Mouse (Mus musculus): ENCODE results near the gene Twf2.

The Twf2 gene

DNA sequence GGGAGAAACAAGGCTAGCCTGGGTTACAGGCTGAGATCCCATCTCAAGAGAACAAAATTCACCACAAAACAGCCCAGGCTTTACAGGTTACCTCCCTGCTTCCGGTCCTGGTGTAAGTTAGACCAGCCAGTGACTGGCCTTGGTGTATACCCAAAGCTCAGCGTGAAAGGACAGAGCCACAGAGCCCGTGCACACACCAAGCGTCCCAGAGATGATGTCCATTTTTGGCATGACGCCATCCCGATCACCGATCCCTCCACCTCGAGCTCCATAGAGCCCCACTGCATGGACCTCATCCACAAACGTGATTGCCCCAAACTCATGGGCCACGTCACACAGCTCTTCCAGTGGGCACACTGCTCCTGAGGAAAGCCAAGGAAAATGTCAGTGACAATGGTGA lies 35.0 kb downstream of the Twf2 start:
- DNase-seq, result no peak

DNA sequence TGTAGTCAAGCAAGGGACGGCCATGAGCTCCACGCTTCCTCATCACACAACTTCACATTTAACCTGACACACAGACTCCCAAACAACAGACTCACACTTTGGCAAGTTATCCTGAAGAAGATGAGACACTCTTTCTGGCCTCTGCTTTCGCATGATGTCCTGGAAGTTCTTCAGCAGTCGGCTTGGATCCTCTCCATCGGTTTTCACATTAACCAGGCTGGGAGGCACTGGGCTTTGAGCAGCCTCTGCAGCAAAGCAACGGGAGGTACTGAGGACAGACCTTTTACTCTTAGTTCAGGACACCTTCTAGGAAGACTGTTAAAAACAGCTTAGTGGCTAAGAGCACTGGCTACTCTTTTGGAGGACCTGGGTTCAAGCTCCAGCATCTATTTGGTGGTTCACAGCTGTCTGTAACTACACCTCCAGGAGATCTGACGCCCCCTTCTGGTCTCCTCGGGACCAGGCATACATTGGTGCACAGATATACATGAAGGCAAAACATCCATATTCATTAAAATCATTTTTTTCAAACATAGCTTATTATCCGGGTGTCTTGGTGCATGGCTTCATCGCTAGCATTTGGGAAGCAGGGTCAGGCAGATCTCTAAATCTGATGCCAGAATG lies 38.7 kb downstream of the Twf2 start:
- DNase-seq, result no peak

DNA sequence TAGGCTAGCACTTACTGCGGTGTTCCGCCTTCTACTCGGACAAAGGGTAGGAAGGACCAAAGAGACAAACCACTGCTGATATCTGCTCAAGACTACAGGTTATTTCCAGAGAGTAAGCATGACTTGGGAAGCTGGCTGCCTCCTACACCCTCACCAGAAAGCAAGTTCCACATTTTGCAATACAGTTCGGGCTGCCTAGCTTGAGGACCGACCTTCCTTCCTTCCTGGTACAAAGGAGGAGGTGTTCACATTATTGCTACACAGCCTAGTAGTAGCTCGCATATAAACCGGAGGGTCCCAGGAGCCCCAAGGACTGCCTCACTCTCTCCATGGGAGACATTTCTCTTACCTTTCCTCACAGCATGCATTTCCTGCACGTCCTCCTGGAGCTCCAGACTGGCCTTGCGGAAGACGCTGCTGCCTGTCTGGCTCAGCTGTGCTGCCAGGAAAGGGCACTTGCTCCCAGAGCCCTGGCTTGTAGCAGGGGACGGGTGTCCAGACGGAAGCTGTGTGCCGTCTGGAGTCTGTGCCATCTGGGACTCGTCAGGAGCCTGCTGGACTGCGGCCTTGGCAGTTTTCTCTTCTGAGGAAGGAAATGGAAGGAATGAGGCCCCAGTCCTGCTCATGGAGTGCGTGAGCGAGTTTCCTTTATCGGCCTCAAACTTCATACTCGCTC lies 40.0 kb downstream of the Twf2 start:
- DNase-seq, result no peak

DNA sequence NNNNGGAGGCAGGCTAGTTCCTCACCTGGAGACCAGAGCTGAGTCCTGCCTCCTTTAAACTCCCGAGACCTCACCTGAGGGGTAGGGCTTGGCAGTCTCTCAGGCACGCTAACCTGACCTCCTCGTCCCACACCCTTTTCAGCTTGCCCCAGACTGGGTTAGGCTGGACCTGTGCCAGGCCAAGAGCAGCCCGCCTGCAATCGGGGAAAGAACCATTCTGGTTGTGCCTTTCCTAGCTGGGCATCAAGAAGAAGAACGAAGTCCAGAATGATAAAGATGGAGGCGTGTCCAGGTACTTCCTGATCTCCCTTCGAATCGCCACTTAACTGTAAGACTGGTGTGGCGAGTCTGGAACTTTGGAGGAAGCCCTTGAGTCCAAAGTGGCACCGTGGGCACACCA lies 46.6 kb downstream of the Twf2 start:
- DNase-seq, result no peak

DNA sequence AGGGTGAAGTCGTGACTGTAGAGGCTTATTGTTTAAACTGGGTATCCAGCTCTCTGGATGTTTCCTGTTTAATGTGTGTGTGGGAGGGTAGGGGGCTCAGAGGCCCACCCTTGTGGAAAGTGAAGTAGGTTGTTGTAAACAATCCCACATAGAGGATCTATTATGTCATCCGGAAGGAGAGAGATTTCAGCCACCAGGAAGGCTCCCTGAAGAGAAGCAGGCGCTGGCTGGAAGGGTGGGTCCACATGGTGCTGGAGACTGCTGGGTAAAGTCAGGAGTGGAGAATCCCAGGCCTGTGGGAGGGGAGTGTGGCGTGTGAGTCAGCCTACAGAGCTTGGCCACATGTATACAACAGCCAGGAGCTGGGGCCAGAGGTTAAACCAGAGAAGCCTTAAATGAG lies 47.3 kb downstream of the Twf2 start:
- DNase-seq, result no peak

DNA sequence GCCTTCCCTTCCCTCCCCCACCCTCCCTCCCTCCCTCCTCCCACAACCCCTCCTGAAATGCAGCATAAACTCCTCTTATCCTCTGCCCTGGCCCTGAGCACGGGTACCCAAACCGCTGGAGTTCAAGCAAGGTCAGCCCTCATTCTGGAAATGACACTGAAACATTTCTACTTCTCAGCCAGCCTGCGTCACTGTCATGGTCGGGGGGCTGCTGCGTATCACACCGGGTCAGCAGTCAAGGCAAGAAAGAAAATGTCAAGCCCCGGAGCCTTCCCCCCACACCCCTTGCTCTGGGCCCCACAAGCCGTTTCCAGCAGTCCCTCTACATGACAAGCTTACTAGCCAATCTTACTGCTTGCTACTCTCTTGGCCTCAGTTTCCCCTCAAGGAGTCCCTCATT lies 48.2 kb downstream of the Twf2 start:
- DNase-seq, result no peak

DNA sequence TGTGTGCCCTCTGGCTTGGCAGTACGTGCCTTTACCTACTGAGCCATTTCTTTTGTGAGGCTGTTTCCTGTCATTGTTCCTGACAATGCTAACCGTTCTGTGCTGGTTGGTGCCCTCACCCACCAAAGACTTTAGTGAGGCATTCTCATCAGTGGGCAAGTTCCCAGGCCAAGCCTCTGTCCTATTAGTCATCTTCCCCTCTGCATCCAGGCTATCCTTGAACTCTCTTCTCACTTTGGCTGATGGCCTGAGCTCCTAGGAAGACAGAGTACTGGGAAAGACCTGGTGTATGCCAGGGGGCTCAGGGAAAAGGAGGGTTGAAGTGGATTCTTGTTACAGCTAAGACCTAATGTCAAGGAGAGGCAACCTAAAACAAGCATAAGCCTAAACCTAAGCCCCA lies 51.1 kb downstream of the Twf2 start:
- DNase-seq, result no peak

DNA sequence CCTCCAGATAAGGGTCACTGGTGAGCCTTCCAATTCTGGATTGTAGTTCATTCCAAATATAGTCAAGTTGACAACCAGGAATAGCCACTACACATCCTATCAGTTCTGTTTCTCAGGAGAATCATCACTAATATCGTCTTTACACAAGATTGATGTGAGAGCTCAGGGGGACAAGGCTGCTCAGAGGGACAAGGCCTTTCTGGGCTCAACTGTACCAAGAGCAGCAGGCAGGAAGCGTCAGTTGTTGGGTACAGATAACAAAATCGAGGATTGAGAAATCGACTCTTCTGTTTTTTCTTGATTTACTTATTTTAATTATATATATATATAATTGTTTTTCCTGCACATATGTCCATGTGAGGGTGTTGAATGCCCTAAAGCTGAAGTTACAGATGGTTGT lies 55.5 kb downstream of the Twf2 start:
- DNase-seq, result no peak

DNA sequence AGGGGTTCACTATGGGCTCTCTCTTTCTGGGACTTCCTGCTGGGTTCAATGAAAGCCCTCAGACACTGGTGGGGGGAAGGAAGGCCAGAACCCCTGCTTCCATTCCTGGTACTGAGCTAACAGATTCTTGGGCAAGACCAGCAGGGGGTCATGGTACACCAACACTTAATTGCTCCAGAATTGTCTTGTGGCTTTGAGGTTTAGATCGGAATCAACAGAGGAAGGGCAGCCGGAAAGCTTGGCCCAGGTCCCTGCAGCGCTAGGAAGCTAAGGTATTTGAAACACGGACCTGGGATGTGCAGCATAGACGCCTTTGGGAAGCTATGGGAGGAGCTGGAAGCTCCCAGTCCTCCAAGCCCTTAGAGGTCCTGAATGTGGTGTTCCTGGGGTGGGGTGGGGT lies 56.1 kb downstream of the Twf2 start:
- DNase-seq, result no peak

DNA sequence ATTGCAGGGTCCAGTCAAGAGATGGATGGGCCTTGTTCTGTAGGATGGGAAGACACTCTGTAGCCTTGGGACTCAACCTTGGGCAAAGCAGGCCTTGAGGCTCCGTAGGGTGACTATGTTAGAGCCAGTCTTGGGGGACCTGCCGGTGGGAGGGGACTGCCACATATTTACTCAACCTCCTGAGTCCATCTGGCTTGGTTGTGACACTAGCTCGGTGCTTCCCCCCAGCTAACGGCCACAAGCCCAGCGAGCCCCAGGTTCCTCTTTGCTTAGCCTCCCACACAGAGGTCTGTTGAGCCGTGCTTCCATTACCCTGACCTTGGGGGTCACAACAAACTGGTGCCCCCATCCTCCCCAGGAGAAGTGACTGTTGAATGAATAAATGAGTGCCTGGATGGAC lies 58.1 kb downstream of the Twf2 start:
- DNase-seq, result no peak

DNA sequence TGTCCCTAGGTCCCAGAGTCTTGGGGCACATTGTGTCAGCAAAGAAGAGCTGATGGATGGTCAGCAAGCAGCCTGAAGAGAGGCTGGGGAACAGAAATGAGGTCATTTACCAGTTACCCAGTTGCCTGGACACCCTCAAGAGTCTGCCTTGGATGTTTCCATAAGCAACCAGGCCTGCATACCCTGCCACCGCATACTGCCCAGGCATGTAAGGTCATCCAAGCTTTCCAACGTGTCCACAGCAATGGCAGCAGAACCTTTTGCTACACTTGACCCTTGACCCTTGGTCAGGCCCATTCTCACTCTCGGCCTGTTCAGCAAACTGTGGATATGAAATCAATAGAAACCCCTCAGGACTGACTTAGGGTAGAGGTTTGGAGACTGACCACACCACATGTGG lies 58.6 kb downstream of the Twf2 start:
- no peak for DNase-seq

DNA sequence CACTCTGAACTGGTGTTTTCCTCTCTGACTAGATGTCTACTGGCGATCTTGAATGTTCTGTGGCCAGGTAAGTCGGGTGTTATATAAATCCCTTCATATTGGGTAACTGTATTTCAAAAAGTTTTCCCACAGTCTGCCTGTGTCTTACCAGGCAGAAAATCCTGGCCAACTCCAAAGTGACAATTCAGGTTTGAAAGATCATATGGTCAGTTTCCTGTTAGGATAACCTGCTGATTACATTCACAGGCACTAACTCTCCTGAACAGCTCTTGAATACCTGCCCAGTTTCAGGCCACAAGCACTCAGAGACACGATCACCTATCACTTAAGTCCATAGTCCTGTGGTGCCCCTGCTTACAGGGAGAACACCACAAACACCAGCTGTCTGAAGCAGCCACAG lies 59.2 kb downstream of the Twf2 start:
- DNase-seq, result no peak

DNA sequence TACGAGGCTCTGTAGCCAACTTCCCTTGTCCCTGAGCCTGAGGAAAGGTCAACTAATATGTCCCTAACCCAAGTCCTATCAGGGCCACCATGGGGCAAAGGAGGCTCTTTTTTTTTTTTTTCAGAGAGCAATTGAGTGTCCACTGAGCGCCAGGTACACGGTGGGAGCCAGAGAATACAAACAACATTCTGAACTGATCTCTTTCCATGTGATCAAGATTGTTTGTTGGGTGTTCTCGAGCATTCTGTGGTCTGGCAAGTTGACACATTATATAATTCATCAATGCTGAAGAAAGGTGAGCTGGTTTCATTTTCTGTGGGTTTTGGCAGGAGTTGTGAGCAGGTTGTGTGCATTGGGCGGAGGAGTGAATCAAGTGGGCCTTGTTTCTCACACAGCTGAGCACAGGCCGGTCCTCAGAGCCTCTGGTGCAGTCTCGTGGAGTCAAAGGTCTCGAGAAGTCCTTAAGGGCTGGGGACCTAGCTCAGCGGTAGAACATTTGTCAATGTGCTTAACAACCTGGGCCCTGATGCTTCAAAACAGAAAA lies 60.5 kb downstream of the Twf2 start:
- no peak for DNase-seq
